Mouse (Mus musculus): ENCODE results near the gene C130050O18Rik.

GRCm38 (mm10) chr5:139397359-139397916 lies 7.6 kb upstream of the C130050O18Rik start:
- TF ChIP-seq CTCF (IDR thresholded peaks at IDR 0.05; ENCODE audit: borderline replicate concordance, extremely low read depth, insufficient read depth, insufficient read length), result no peak
- no peak for TF ChIP-seq POLR2A (IDR thresholded peaks at IDR 0.05; ENCODE audit: borderline replicate concordance, extremely low read depth, insufficient read depth, insufficient read length, poor library complexity, severe bottlenecking)

Measured in brain, embryonic 14.5 days (tissue).